Mouse (Mus musculus) midbrain, embryonic 16.5 days (tissue): ENCODE measurements around the gene Ctsl. TPM values are rescaled to one million over a fixed set of nuclear protein-coding genes. Genes with fewer than 3 reads are reported as not detected.
A peak's percentile ranks its signal among the peaks of the same experiment; 100 is the strongest.

Experiments
- ATAC-seq: fragments of 200-750 bp; cut with Nextera tagmentation; 2 replicates; pipeline ENCODE4 v1.8.0; 2017; ENCODE audit warnings: moderate TSS enrichment
- H3K27ac ChIP-seq: fragments of 300-500 bp; sonication (generic); 2 replicates; pipeline ENCODE4 v1.5.1; 2014; ENCODE audit warnings: mild to moderate bottlenecking, low read length, mixed read lengths
- H3K27me3 ChIP-seq: fragments of 300-500 bp; sonication (generic); 2 replicates; pipeline ENCODE4 v1.6.1; 2014; ENCODE audit warnings: low read depth, low read length, mixed read lengths; ENCODE audit not compliant: control insufficient read depth, insufficient read depth
- H3K36me3 ChIP-seq: fragments of 300-500 bp; sonication (generic); 2 replicates; pipeline ENCODE4 v1.6.1; 2014; ENCODE audit warnings: mild to moderate bottlenecking, low read length, moderate library complexity, mixed read lengths; ENCODE audit not compliant: control insufficient read depth, insufficient read depth
- H3K4me1 ChIP-seq: fragments of 300-500 bp; sonication (generic); 2 replicates; pipeline ENCODE4 v1.6.1; 2014; ENCODE audit warnings: mild to moderate bottlenecking, low read length, mixed read lengths; ENCODE audit not compliant: control insufficient read depth, insufficient read depth
- H3K4me2 ChIP-seq: fragments of 300-500 bp; sonication (generic); 2 replicates; pipeline ENCODE4 v1.6.1; 2014; ENCODE audit warnings: mild to moderate bottlenecking, low read length, mixed read lengths
- H3K4me3 ChIP-seq: fragments of 300-500 bp; sonication (generic); 2 replicates; pipeline ENCODE4 v1.5.1; 2014; ENCODE audit warnings: low read depth, mild to moderate bottlenecking, low read length, moderate library complexity, mixed read lengths
- H3K9ac ChIP-seq: fragments of 300-500 bp; sonication (generic); 2 replicates; pipeline ENCODE4 v1.6.1; 2014; ENCODE audit warnings: low read depth, low read length, mixed read lengths
- H3K9me3 ChIP-seq: fragments of 300-500 bp; sonication (generic); replicated peaks from 2 replicates; pipeline ENCODE4 v1.6.1; 2014; ENCODE audit warnings: mild to moderate bottlenecking, low read length, mixed read lengths; ENCODE audit not compliant: control insufficient read depth, poor library complexity, severe bottlenecking
- WGBS: fragments of 180-500 bp; shearing (Covaris S2); extraction: QIAGEN DNeasy Blood & Tissue Kit; methylation state at CpG from one replicate; pipeline ENCODE4 v1.1.7; 2014; 5-methylcytosine and 5-hydroxymethylcytosine counted together
- polyA plus RNA-seq: library from polyadenylated mRNA; unstranded; fragments of >200 nt; fragmentation: Nextera tagmentation; extraction: Ambion mirVana; gene quantifications from 2 replicates; pipeline ENCODE4 v1.2.1, GENCODE M21; 2015

The Ctsl gene
- polyA plus RNA-seq, 1 experiment from 2014 or later, result 163 TPM

GRCm38 (mm10) chr13:64384937-64385336 is 14.2 kb upstream of the Ctsl start:
- Histone ChIP-seq H3K4me1 (no peaks in the 10 kb centered on the region), H3K36me3 (no peaks in the 10 kb centered on the region), H3K4me2 (no peak overlapping the region), H3K27ac (no peak overlapping the region), H3K27me3 (no peaks in the 10 kb centered on the region), H3K4me3 (no peak overlapping the region), H3K9ac (no peak overlapping the region), H3K9me3 (no peaks in the 10 kb centered on the region)
- no peak for ATAC-seq
- whole genome bisulfite sequencing, result 92% methylated on average over 3 of the region's 3 CpGs

- ATAC-seq, result no peak
- H3K27me3 ChIP-seq, result no peaks in the 10 kb centered on the region
- WGBS, result 93% methylated on average over 2 of the region's 2 CpGs
- H3K4me2 ChIP-seq, result no peak overlapping the region
- H3K9me3 ChIP-seq, result no peaks in the 10 kb centered on the region
- no peak overlapping the region for H3K27ac ChIP-seq
- no peaks in the 10 kb centered on the region for H3K4me1 ChIP-seq
- no peak overlapping the region for H3K9ac ChIP-seq
- no peaks in the 10 kb centered on the region for H3K36me3 ChIP-seq
- no peak overlapping the region for H3K4me3 ChIP-seq
These were observed 9.6 kb upstream of the Ctsl start for GRCm38 (mm10) chr13:64380251-64380650.

- Histone ChIP-seq H3K4me2 (no peak overlapping the region), H3K9ac (no peak overlapping the region), H3K9me3 (no peaks in the 10 kb centered on the region), H3K36me3 (no peaks in the 10 kb centered on the region), H3K27ac (no peak overlapping the region), H3K4me3 (no peak overlapping the region), H3K4me1 (no peaks in the 10 kb centered on the region), H3K27me3 (no peaks in the 10 kb centered on the region)
- WGBS, result 84% methylated on average over 4 of the region's 4 CpGs
- ATAC-seq, result no peak
These were observed 7.9 kb upstream of the Ctsl start for GRCm38 (mm10) chr13:64378601-64379000.

GRCm38 (mm10) chr13:64376472-64376871 is 5.8 kb upstream of the Ctsl start:
- no peaks in the 10 kb centered on the region for H3K4me1 ChIP-seq
- WGBS, result 91% methylated on average over 2 of the region's 2 CpGs
- no peak for ATAC-seq
- H3K27me3 ChIP-seq, result no peaks in the 10 kb centered on the region
- H3K9me3 ChIP-seq, result no peaks in the 10 kb centered on the region
- H3K36me3 ChIP-seq, result no peaks in the 10 kb centered on the region
- no peak overlapping the region for H3K9ac ChIP-seq
- no peak overlapping the region for H3K4me3 ChIP-seq
- H3K4me2 ChIP-seq, result no peak overlapping the region
- H3K27ac ChIP-seq, result no peak overlapping the region

- no peak for ATAC-seq
- Histone ChIP-seq H3K27me3 (no peaks in the 10 kb centered on the region), H3K4me1 (no peaks in the 10 kb centered on the region), H3K4me3 (no peak overlapping the region), H3K36me3 (no peaks in the 10 kb centered on the region), H3K9me3 (no peaks in the 10 kb centered on the region), H3K4me2 (no peak overlapping the region), H3K9ac (no peak overlapping the region), H3K27ac (no peak overlapping the region)
- WGBS, result 66% methylated on average over 7 of the region's 7 CpGs
These were observed 4.5 kb upstream of the Ctsl start for GRCm38 (mm10) chr13:64375160-64375559.

- 23% methylated on average over 1 of the region's 1 CpGs for WGBS
- no peak overlapping the region for H3K9ac ChIP-seq
These were observed 3.0 kb upstream of the Ctsl start for GRCm38 (mm10) chr13:64373695-64374094.

GRCm38 (mm10) chr13:64369805-64370172 is 901 bp downstream of the Ctsl start:
- peaks cover 9% of the 10 kb centered on the region for H3K4me1 ChIP-seq
- no peaks in the 10 kb centered on the region for H3K27me3 ChIP-seq
- H3K9ac ChIP-seq, result peak overlapping the region; percentile 80
- peaks cover 21% of the 10 kb centered on the region for H3K36me3 ChIP-seq
- H3K4me2 ChIP-seq, result peak overlapping the region; percentile 86
- peak overlapping the region; percentile 70 for H3K4me3 ChIP-seq
- under 1% methylated on average over 29 of the region's 29 CpGs for WGBS
- ATAC-seq, result peak; percentile 85
- H3K27ac ChIP-seq, result peak overlapping the region; percentile 72
- no peaks in the 10 kb centered on the region for H3K9me3 ChIP-seq

More at GRCm38 (mm10) chr13:64373695-64374094, 3.0 kb upstream of the Ctsl start:
- Histone ChIP-seq H3K9me3 (no peaks in the 10 kb centered on the region), H3K4me3 (no peak overlapping the region), H3K27ac (no peak overlapping the region), H3K4me1 (peaks cover 6% of the 10 kb centered on the region), H3K4me2 (no peak overlapping the region), H3K27me3 (no peaks in the 10 kb centered on the region), H3K36me3 (no peaks in the 10 kb centered on the region)
- ATAC-seq, result no peak

- H3K4me3 ChIP-seq, result no peak overlapping the region
- peaks cover 9% of the 10 kb centered on the region for H3K4me1 ChIP-seq
- ATAC-seq, result no peak
- no peaks in the 10 kb centered on the region for H3K27me3 ChIP-seq
- H3K9me3 ChIP-seq, result no peaks in the 10 kb centered on the region
- H3K36me3 ChIP-seq, result peaks cover 30% of the 10 kb centered on the region
- peak overlapping the region; percentile 86; the same call in 1 of the 2 replicates for H3K4me2 ChIP-seq
- 77% methylated on average over 1 of the region's 1 CpGs for WGBS
- no peak overlapping the region for H3K9ac ChIP-seq
- no peak overlapping the region for H3K27ac ChIP-seq
These were observed 2.1 kb downstream of the Ctsl start for GRCm38 (mm10) chr13:64368596-64368995.

GRCm38 (mm10) chr13:64367615-64368014 is 3.1 kb downstream of the Ctsl start:
- Histone ChIP-seq H3K9me3 (no peaks in the 10 kb centered on the region), H3K36me3 (peaks cover 30% of the 10 kb centered on the region), H3K4me3 (no peak overlapping the region), H3K4me1 (peaks cover 9% of the 10 kb centered on the region), H3K4me2 (no peak overlapping the region), H3K9ac (no peak overlapping the region), H3K27ac (no peak overlapping the region), H3K27me3 (no peaks in the 10 kb centered on the region)
- ATAC-seq, result no peak
- WGBS, result 94% methylated on average over 5 of the region's 5 CpGs

GRCm38 (mm10) chr13:64365326-64365725 is 5.4 kb downstream of the Ctsl start:
- H3K4me1 ChIP-seq, result peaks cover 9% of the 10 kb centered on the region
- H3K9me3 ChIP-seq, result no peaks in the 10 kb centered on the region
- no peaks in the 10 kb centered on the region for H3K27me3 ChIP-seq
- no peak overlapping the region for H3K27ac ChIP-seq
- no peak overlapping the region for H3K4me3 ChIP-seq
- H3K36me3 ChIP-seq, result peaks cover 30% of the 10 kb centered on the region
- ATAC-seq, result no peak
- no peak overlapping the region for H3K4me2 ChIP-seq
- H3K9ac ChIP-seq, result no peak overlapping the region
